Mouse (Mus musculus) heart, embryonic 16.5 days (tissue): ENCODE measurements around the gene Ccdc32. TPM values are rescaled to one million over a fixed set of nuclear protein-coding genes. Genes with fewer than 3 reads are reported as not detected.
"Not testable (repeated sequence)": the region's sequence is repeated elsewhere in the genome, so short reads cannot be mapped to it uniquely, and the experiment has no call there.

Experiments used
- ATAC-seq: fragments of 200-750 bp; cut with Nextera tagmentation; replicated peaks from 2 replicates; pipeline ENCODE4 v1.8.0; 2017; ENCODE audit warnings: moderate number of reproducible peaks; ENCODE audit not compliant: insufficient read depth, low FRiP score; ENCODE audit errors: extremely low read depth
- H3K27ac ChIP-seq: fragments of 300-500 bp; sonication (generic); 2 replicates; pipeline ENCODE4 v1.5.1; 2014; ENCODE audit warnings: mild to moderate bottlenecking, low read length, control low read depth, moderate library complexity
- H3K27me3 ChIP-seq: fragments of 300-500 bp; sonication (generic); 2 replicates; pipeline ENCODE4 v1.6.1; 2014; ENCODE audit warnings: low read length, mixed read lengths; ENCODE audit not compliant: control insufficient read depth, insufficient read depth
- H3K36me3 ChIP-seq: fragments of 300-500 bp; sonication (generic); 2 replicates; pipeline ENCODE4 v1.6.1; 2014; ENCODE audit not compliant: control insufficient read depth, insufficient read depth
- H3K4me1 ChIP-seq: fragments of 300-500 bp; sonication (generic); 2 replicates; pipeline ENCODE4 v1.6.1; 2014; ENCODE audit warnings: low read length, mixed read lengths; ENCODE audit not compliant: control insufficient read depth, insufficient read depth
- H3K4me2 ChIP-seq: fragments of 300-500 bp; sonication (generic); 2 replicates; pipeline ENCODE4 v1.6.1; 2014; ENCODE audit warnings: low read depth, mild to moderate bottlenecking, control low read depth, low read length
- H3K4me3 ChIP-seq: fragments of 300-500 bp; sonication (generic); 2 replicates; pipeline ENCODE4 v1.5.1; 2014; ENCODE audit warnings: mild to moderate bottlenecking, control low read depth, low read length
- H3K9ac ChIP-seq: fragments of 300-500 bp; sonication (generic); 2 replicates; pipeline ENCODE4 v1.6.1; 2014; ENCODE audit warnings: low read length, control low read depth
- H3K9me3 ChIP-seq: fragments of 300-500 bp; sonication (generic); replicated peaks from 2 replicates; pipeline ENCODE4 v1.6.1; 2016; ENCODE audit warnings: low read length; ENCODE audit not compliant: control insufficient read depth
- WGBS: fragments of 180-500 bp; shearing (Covaris S2); extraction: QIAGEN DNeasy Blood & Tissue Kit; methylation state at CpG from one replicate; pipeline ENCODE4 v1.1.7; 2014; 5-methylcytosine and 5-hydroxymethylcytosine counted together
- polyA plus RNA-seq: library from polyadenylated mRNA; unstranded; fragments of >200 nt; fragmentation: Nextera tagmentation; extraction: Ambion mirVana; gene quantifications from 2 replicates; pipeline ENCODE4 v1.2.1, GENCODE M21; 2015

The Ccdc32 gene
- polyA plus RNA-seq, 1 experiment from 2014 or later: 19.6 TPM

GRCm38 (mm10) chr2:119018391-119019122 lies 10.6 kb downstream of the Ccdc32 start:
- Histone ChIP-seq H3K4me1 (peaks cover 15% of the 10 kb centered on the region), H3K9me3 (peaks cover 3% of the 10 kb centered on the region; the same call in 1 of the 2 replicates), H3K36me3 (peaks cover 39% of the 10 kb centered on the region), H3K4me2 (no peak overlapping the region), H3K4me3 (no peak overlapping the region), H3K27me3 (no peaks in the 10 kb centered on the region), H3K27ac (peak overlapping the region; percentile 5), H3K9ac (no peak overlapping the region)
- WGBS: 52% methylated on average over 22 of the region's 22 CpGs
- ATAC-seq: no peak

- Histone ChIP-seq H3K4me2 (no peak overlapping the region), H3K9me3 (peaks cover 3% of the 10 kb centered on the region; the same call in 1 of the 2 replicates), H3K36me3 (peaks cover 35% of the 10 kb centered on the region), H3K4me1 (peaks cover 15% of the 10 kb centered on the region), H3K9ac (no peak overlapping the region), H3K27ac (no peak overlapping the region), H3K27me3 (no peaks in the 10 kb centered on the region), H3K4me3 (no peak overlapping the region)
- WGBS: 92% methylated on average over 3 of the region's 3 CpGs
- ATAC-seq: no peak
Observed at GRCm38 (mm10) chr2:119017647-119018046, 11.5 kb downstream of the Ccdc32 start.

GRCm38 (mm10) chr2:119016312-119016711 lies 12.9 kb downstream of the Ccdc32 start:
- Histone ChIP-seq H3K36me3 (peaks cover 22% of the 10 kb centered on the region), H3K4me1 (peaks cover 15% of the 10 kb centered on the region)
- not testable (repeated sequence) for H3K4me3 ChIP-seq, H3K9me3 ChIP-seq, H3K27ac ChIP-seq, H3K27me3 ChIP-seq, H3K4me2 ChIP-seq, ATAC-seq, H3K9ac ChIP-seq
- WGBS: 71% methylated on average over 4 of the region's 4 CpGs

GRCm38 (mm10) chr2:119015604-119016180 lies 13.5 kb downstream of the Ccdc32 start:
- ATAC-seq: peak; percentile 79
- Histone ChIP-seq H3K27ac (peak overlapping the region; percentile 80), H3K4me3 (no peak overlapping the region), H3K9me3 (0 out of 2 replicates have a peak, but pooled peaks cover 3% of the 10 kb centered on the region), H3K4me2 (peak overlapping the region; percentile 52), H3K4me1 (peaks cover 15% of the 10 kb centered on the region), H3K9ac (peak overlapping the region; percentile 15; the same call in 1 of the 2 replicates), H3K36me3 (peaks cover 16% of the 10 kb centered on the region), H3K27me3 (no peaks in the 10 kb centered on the region)
- WGBS: 31% methylated on average over 12 of the region's 12 CpGs

GRCm38 (mm10) chr2:119014989-119015388 lies 14.2 kb downstream of the Ccdc32 start:
- Histone ChIP-seq H3K4me3 (no peak overlapping the region), H3K27me3 (no peaks in the 10 kb centered on the region), H3K27ac (peak overlapping the region; percentile 80), H3K9ac (no peak overlapping the region), H3K36me3 (peaks cover 12% of the 10 kb centered on the region), H3K4me2 (peak overlapping the region; percentile 52; the same call in 1 of the 2 replicates), H3K4me1 (peaks cover 15% of the 10 kb centered on the region), H3K9me3 (0 out of 2 replicates have a peak, but pooled peaks cover 3% of the 10 kb centered on the region)
- no peak for ATAC-seq
- 73% methylated on average over 7 of the region's 7 CpGs for WGBS

GRCm38 (mm10) chr2:119009376-119009775 lies 19.8 kb downstream of the Ccdc32 start:
- H3K9ac ChIP-seq: no peak overlapping the region
- no peaks in the 10 kb centered on the region for H3K9me3 ChIP-seq
- H3K27me3 ChIP-seq: no peaks in the 10 kb centered on the region
- H3K4me3 ChIP-seq: no peak overlapping the region
- H3K4me1 ChIP-seq: no peaks in the 10 kb centered on the region
- ATAC-seq: no peak
- H3K36me3 ChIP-seq: no peaks in the 10 kb centered on the region
- 80% methylated on average over 2 of the region's 2 CpGs for WGBS
- no peak overlapping the region for H3K27ac ChIP-seq
- H3K4me2 ChIP-seq: no peak overlapping the region

- no peak overlapping the region for H3K27ac ChIP-seq
- no peaks in the 10 kb centered on the region for H3K9me3 ChIP-seq
- no peaks in the 10 kb centered on the region for H3K36me3 ChIP-seq
- H3K4me3 ChIP-seq: no peak overlapping the region
- H3K9ac ChIP-seq: no peak overlapping the region
- H3K4me2 ChIP-seq: no peak overlapping the region
- 73% methylated on average over 7 of the region's 7 CpGs for WGBS
- H3K4me1 ChIP-seq: no peaks in the 10 kb centered on the region
- ATAC-seq: no peak
- no peaks in the 10 kb centered on the region for H3K27me3 ChIP-seq
Observed at GRCm38 (mm10) chr2:119006886-119007285, 22.3 kb downstream of the Ccdc32 start.

- Histone ChIP-seq H3K27me3 (peaks cover 10% of the 10 kb centered on the region; the same call in 1 of the 2 replicates), H3K9ac (no peak overlapping the region), H3K4me2 (no peak overlapping the region), H3K9me3 (no peaks in the 10 kb centered on the region), H3K27ac (no peak overlapping the region), H3K36me3 (no peaks in the 10 kb centered on the region), H3K4me3 (no peak overlapping the region), H3K4me1 (no peaks in the 10 kb centered on the region)
- no peak for ATAC-seq
- 70% methylated on average over 3 of the region's 3 CpGs for WGBS
Observed at GRCm38 (mm10) chr2:118999025-118999639, 30.1 kb downstream of the Ccdc32 start.
